Mouse (Mus musculus) myocyte (in vitro differentiated cells): ENCODE results near the gene Lamtor2.
A peak's percentile ranks its signal among the peaks of the same experiment; 100 is the strongest.

Source experiments
- CEBPB ChIP-seq: IDR thresholded peaks from 2 replicates; pipeline ENCODE4 v1.6.1; 2011; ENCODE audit warnings: mild to moderate bottlenecking, moderate library complexity; ENCODE audit not compliant: poor library complexity, insufficient read depth, severe bottlenecking
- E2F4 ChIP-seq: IDR thresholded peaks from one replicate; pipeline ENCODE4 v1.6.1; 2011; ENCODE audit warnings: mild to moderate bottlenecking, control low read depth, moderate library complexity; ENCODE audit not compliant: insufficient read depth
- MYOD1 ChIP-seq, 3 experiments: IDR thresholded peaks; one replicate each; pipeline ENCODE4 v1.6.1; 2011; ENCODE audit warnings: control low read depth in 2 of 3, low read depth in 2 of 3, mild to moderate bottlenecking in 2 of 3, moderate library complexity in 1 of 3; ENCODE audit not compliant: insufficient read length in 2 of 3, control insufficient read depth in 1 of 3
- POLR2A ChIP-seq: IDR thresholded peaks from one replicate; pipeline ENCODE4 v1.6.1; 2011; ENCODE audit warnings: low read depth, mild to moderate bottlenecking, control low read depth, moderate library complexity; ENCODE audit not compliant: insufficient read length
- POLR2AphosphoS2 ChIP-seq: IDR thresholded peaks from one replicate; pipeline ENCODE4 v1.6.1; 2011; ENCODE audit warnings: low read depth, control low read depth; ENCODE audit not compliant: insufficient read length
- SRF ChIP-seq: IDR thresholded peaks from one replicate; pipeline ENCODE4 v1.6.1; 2011; ENCODE audit warnings: low read depth; ENCODE audit not compliant: control insufficient read depth, insufficient read length
- TCF12 ChIP-seq: IDR thresholded peaks from one replicate; pipeline ENCODE4 v1.6.1; 2011; ENCODE audit warnings: mild to moderate bottlenecking, control low read depth; ENCODE audit not compliant: poor library complexity, insufficient read depth, severe bottlenecking
- USF1 ChIP-seq: IDR thresholded peaks from one replicate; pipeline ENCODE4 v1.6.1; 2011; ENCODE audit warnings: low read depth, mild to moderate bottlenecking, control low read depth, moderate library complexity

GRCm38 (mm10) chr3:88500655-88501365, 52.1 kb downstream of the Lamtor2 start:
- TF ChIP-seq POLR2A = peak; percentile 47
- TF ChIP-seq TCF12 = peak; percentile 86
- TF ChIP-seq SRF = no peak
- TF ChIP-seq USF1 = no peak
- TF ChIP-seq CEBPB = no peak
- TF ChIP-seq E2F4 = no peak
- peak; percentile 71 for TF ChIP-seq POLR2AphosphoS2
- peak; percentile 44 to 96 (median 95) for TF ChIP-seq MYOD1 (IDR thresholded peaks at IDR 0.05; ENCODE audit: control insufficient read depth in 1 of 3, insufficient read length in 2 of 3, low read depth in 2 of 3)
